Mouse (Mus musculus) bone marrow macrophage, adult 2 months (primary cell): ENCODE data around the gene Mrvi1. TPM values are rescaled to one million over a fixed set of nuclear protein-coding genes. Genes with fewer than 3 reads are reported as not detected.

Experiments
- H3K27ac ChIP-seq: 2 replicates; pipeline ENCODE4 v1.5.1; 2012; ENCODE audit warnings: low read depth, low read length; ENCODE audit not compliant: insufficient read depth
- H3K4me1 ChIP-seq: 2 replicates; pipeline ENCODE4 v1.6.1; 2012; ENCODE audit warnings: low read length; ENCODE audit not compliant: control insufficient read depth, insufficient read depth
- H3K4me3 ChIP-seq: 2 replicates; pipeline ENCODE4 v1.5.1; 2012; ENCODE audit warnings: mild to moderate bottlenecking, low read length, moderate library complexity; ENCODE audit not compliant: insufficient read depth
- CTCF ChIP-seq: IDR thresholded peaks from 2 replicates; pipeline ENCODE4 v1.5.1; 2012; ENCODE audit warnings: low read depth, mild to moderate bottlenecking, low read length, moderate library complexity
- POLR2A ChIP-seq: IDR thresholded peaks from 2 replicates; pipeline ENCODE4 v1.6.1; 2012; ENCODE audit warnings: mild to moderate bottlenecking, low read depth, low read length, borderline replicate concordance
- polyA plus RNA-seq: library from polyadenylated mRNA; stranded (reverse); fragments of >200 nt; gene quantifications from 2 replicates; pipeline ENCODE4 v1.2.4, GENCODE M21; 2012; ENCODE audit not compliant: missing spikeins, insufficient read depth, insufficient read length

The Mrvi1 gene
- polyA plus RNA-seq, 1 experiment: 0.13 TPM

GRCm38 (mm10) chr7:110822055-110822454 lies 160.2 kb downstream of the Mrvi1 start:
- Histone ChIP-seq H3K4me1 (peaks cover 42% of the 10 kb centered on the region), H3K4me3 (no peak overlapping the region), H3K27ac (no peak overlapping the region)
- TF ChIP-seq CTCF (no peak), POLR2A (no peak)

GRCm38 (mm10) chr7:110821653-110822052 lies 160.6 kb downstream of the Mrvi1 start:
- Histone ChIP-seq H3K27ac (0 out of 2 replicates have a peak overlapping the region, but pooled peaks have one; percentile 16), H3K4me3 (no peak overlapping the region), H3K4me1 (peaks cover 42% of the 10 kb centered on the region)
- no peak for TF ChIP-seq CTCF
- TF ChIP-seq POLR2A: no peak

DNA sequence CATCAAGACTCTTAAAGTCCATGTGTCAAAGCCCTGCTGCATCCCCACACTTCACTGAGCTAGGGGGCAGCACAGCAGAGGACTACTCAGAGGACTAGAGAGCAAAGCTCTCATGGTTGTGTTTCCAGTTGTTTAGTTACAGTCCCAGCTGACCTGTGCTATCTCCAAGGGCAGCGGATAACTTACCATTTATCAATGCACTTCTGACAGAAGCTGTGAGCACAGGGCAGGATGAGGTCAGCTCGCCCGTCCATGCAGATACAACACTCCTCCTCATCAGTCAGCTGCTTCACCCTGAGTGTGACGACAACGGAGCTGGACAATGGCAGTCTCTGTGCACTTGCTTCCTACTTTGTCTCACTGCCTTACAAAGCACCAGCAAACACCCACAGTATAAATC lies 161.2 kb downstream of the Mrvi1 start:
- Histone ChIP-seq H3K27ac (no peak overlapping the region), H3K4me1 (peaks cover 42% of the 10 kb centered on the region), H3K4me3 (no peak overlapping the region)
- TF ChIP-seq CTCF (no peak), POLR2A (no peak)

DNA sequence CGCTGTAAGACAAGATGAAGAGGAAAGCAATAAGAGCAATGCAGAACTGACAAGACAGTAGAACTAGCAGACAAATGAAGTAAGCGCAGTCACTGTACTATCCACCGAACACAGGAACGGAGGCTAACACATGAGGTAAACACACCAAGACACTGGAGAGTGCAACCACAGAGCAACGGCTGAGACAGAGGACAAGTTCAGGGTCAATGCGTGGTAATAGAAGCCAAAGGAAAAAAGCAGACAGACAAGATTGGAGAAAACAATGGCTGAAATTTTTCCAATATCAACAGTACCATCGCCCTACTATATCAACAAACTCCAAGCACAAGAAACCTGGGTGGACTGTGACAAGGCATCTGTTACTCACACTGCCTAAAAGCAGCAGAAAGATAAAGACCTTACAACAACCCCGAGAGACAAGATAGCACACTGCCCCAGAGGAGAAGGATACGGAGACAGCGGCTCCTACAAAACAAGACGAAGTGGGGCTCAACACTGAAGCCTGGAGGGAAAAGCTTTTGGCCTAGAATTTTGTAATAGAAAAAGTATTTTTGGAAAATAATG lies 163.4 kb downstream of the Mrvi1 start:
- H3K4me3 ChIP-seq: no peak overlapping the region
- no peak overlapping the region for H3K27ac ChIP-seq
- TF ChIP-seq POLR2A: no peak
- TF ChIP-seq CTCF: no peak
- H3K4me1 ChIP-seq: peaks cover 27% of the 10 kb centered on the region

Other genes with a start within 250 kb of the Mrvi1 start
- gene Ampd3, start 214.3 kb downstream of the Mrvi1 start, polyA plus RNA-seq: 43.3 and 44.5 TPM in 2 replicates
- gene Rnf141, start 138.0 kb downstream of the Mrvi1 start, polyA plus RNA-seq: 40.9 and 48.6 TPM in 2 replicates
- gene Lyve1, start 119.2 kb downstream of the Mrvi1 start, polyA plus RNA-seq: not detected in 2 replicates
- gene Ctr9, start 46.5 kb upstream of the Mrvi1 start, polyA plus RNA-seq: 24.0 and 28.8 TPM in 2 replicates
- gene Eif4g2, start 100.6 kb upstream of the Mrvi1 start, polyA plus RNA-seq: 343 and 428 TPM in 2 replicates